Mouse (Mus musculus) lung, adult 2 months (tissue): ENCODE results near the gene Arfgef2. TPM values are rescaled to one million over a fixed set of nuclear protein-coding genes. Genes with fewer than 3 reads are reported as not detected.
"Not testable (repeated sequence)": the region's sequence is repeated elsewhere in the genome, so short reads cannot be mapped to it uniquely, and the experiment has no call there.

ENCODE experiments used
- DNase-seq: peaks from one replicate; pipeline ENCODE4 v3.0.0; 2022
- H3K4me1 ChIP-seq: fragments of 200-500 bp; 2 replicates; pipeline ENCODE4 v1.6.1; 2011; ENCODE audit warnings: low read length; ENCODE audit not compliant: control insufficient read depth, insufficient read depth
- H3K4me3 ChIP-seq: fragments of 200-500 bp; replicated peaks from 2 replicates; pipeline ENCODE3; 2011; ENCODE audit warnings: low read depth, mild to moderate bottlenecking, control low read depth, low read length; ENCODE audit errors: extremely low read depth
- CTCF ChIP-seq: fragments of 200-500 bp; IDR thresholded peaks from 2 replicates; pipeline ENCODE4 v1.5.1; 2011; ENCODE audit warnings: mild to moderate bottlenecking, low read length, control low read depth; ENCODE audit not compliant: insufficient read depth
- POLR2A ChIP-seq: fragments of 200-500 bp; IDR thresholded peaks from 2 replicates; pipeline ENCODE4 v1.6.1; 2011; ENCODE audit warnings: low read depth, mild to moderate bottlenecking, control low read depth, low read length, borderline replicate concordance; ENCODE audit errors: extremely low read depth
- WGBS: fragments of 180-500 bp; shearing (Covaris S2); methylation state at CpG from one replicate; pipeline ENCODE4 v1.1.7; 2018; 5-methylcytosine and 5-hydroxymethylcytosine counted together
- polyA plus RNA-seq: library from polyadenylated mRNA; depleted of rRNA; stranded (reverse); fragments of >200 nt; gene quantifications from 2 replicates; pipeline ENCODE4 v1.2.3, GENCODE M21; 2012

Gene Arfgef2
- polyA plus RNA-seq, 1 experiment: 20.1 TPM

GRCm38 (mm10) chr2:166779956-166780355 lies 25.4 kb upstream of the Arfgef2 start:
- no peak overlapping the region for H3K4me3 ChIP-seq
- no peaks in the 10 kb centered on the region for H3K4me1 ChIP-seq
- 79% methylated on average over 8 of the region's 8 CpGs for WGBS
- DNase-seq: no peak
- TF ChIP-seq POLR2A (no peak), CTCF (no peak)

GRCm38 (mm10) chr2:166780980-166781578 lies 24.3 kb upstream of the Arfgef2 start:
- WGBS: 13% methylated on average over 9 of the region's 9 CpGs
- TF ChIP-seq CTCF (peak; percentile 94), POLR2A (no peak)
- H3K4me3 ChIP-seq: no peak overlapping the region
- peak; percentile 76 for DNase-seq
- 0 out of 2 replicates have a peak, but pooled peaks cover 3% of the 10 kb centered on the region for H3K4me1 ChIP-seq

GRCm38 (mm10) chr2:166784376-166784775 lies 21.0 kb upstream of the Arfgef2 start:
- Histone ChIP-seq H3K4me1 (0 out of 2 replicates have a peak, but pooled peaks cover 5% of the 10 kb centered on the region), H3K4me3 (no peak overlapping the region)
- no peak for DNase-seq
- 78% methylated on average over 6 of the region's 6 CpGs for WGBS
- TF ChIP-seq POLR2A (no peak), CTCF (peak; percentile 32; the same call in 1 of the 2 replicates)

- under 1% methylated on average over 35 of the region's 35 CpGs for WGBS
- 0 out of 2 replicates have a peak, but pooled peaks cover 5% of the 10 kb centered on the region for H3K4me1 ChIP-seq
- TF ChIP-seq CTCF (no peak), POLR2A (peak; percentile 63; the same call in 1 of the 2 replicates)
- DNase-seq: peak; percentile 88
- peak overlapping the region; percentile 83 for H3K4me3 ChIP-seq
Observed at GRCm38 (mm10) chr2:166786353-166787004, 18.9 kb upstream of the Arfgef2 start.

- H3K4me1 ChIP-seq: 0 out of 2 replicates have a peak, but pooled peaks cover 3% of the 10 kb centered on the region
- 77% methylated on average over 5 of the region's 5 CpGs for WGBS
- TF ChIP-seq CTCF (peak; percentile 32), POLR2A (no peak)
- no peak overlapping the region for H3K4me3 ChIP-seq
- DNase-seq: no peak
Observed at GRCm38 (mm10) chr2:166791738-166792137, 13.7 kb upstream of the Arfgef2 start.

- TF ChIP-seq CTCF (no peak), POLR2A (no peak)
- 65% methylated on average over 5 of the region's 5 CpGs for WGBS
- 0 out of 2 replicates have a peak, but pooled peaks cover 3% of the 10 kb centered on the region for H3K4me1 ChIP-seq
- DNase-seq: no peak
- peak within 1 kb of the TSS; percentile 65 for H3K4me3 ChIP-seq
Observed at GRCm38 (mm10) chr2:166792355-166792754, 13.0 kb upstream of the Arfgef2 start, which contains the start of gene Trp53rkb. TSS of gene Trp53rkb (plus strand) at chr2:166792531.

GRCm38 (mm10) chr2:166793542-166794214 lies 11.7 kb upstream of the Arfgef2 start:
- not testable (repeated sequence) for H3K4me1 ChIP-seq
- TF ChIP-seq POLR2A: peak; percentile 74; the same call in 1 of the 2 replicates
- WGBS: under 1% methylated on average over 76 of the region's 76 CpGs
- H3K4me3 ChIP-seq: peak overlapping the region; percentile 65
- DNase-seq: peak; percentile 86

GRCm38 (mm10) chr2:166799615-166800472 lies 5.5 kb upstream of the Arfgef2 start:
- Histone ChIP-seq H3K4me1 (no peaks in the 10 kb centered on the region), H3K4me3 (no peak overlapping the region)
- DNase-seq: no peak
- TF ChIP-seq POLR2A: no peak
- no peak for TF ChIP-seq CTCF
- 73% methylated on average over 11 of the region's 11 CpGs for WGBS

- TF ChIP-seq CTCF: no peak
- TF ChIP-seq POLR2A: no peak
- WGBS: 84% methylated on average over 7 of the region's 7 CpGs
- Histone ChIP-seq H3K4me3 (no peak overlapping the region), H3K4me1 (no peaks in the 10 kb centered on the region)
- DNase-seq: no peak
Observed at GRCm38 (mm10) chr2:166800473-166800857, 4.9 kb upstream of the Arfgef2 start.

GRCm38 (mm10) chr2:166801436-166801835 lies 4.0 kb upstream of the Arfgef2 start:
- Histone ChIP-seq H3K4me3 (no peak overlapping the region), H3K4me1 (peaks cover 3% of the 10 kb centered on the region)
- no peak for DNase-seq
- TF ChIP-seq CTCF (no peak), POLR2A (no peak)
- WGBS: 59% methylated on average over 2 of the region's 2 CpGs
